Mouse (Mus musculus) liver, embryonic 11.5 days (tissue): ENCODE data around the gene Fgfr2. TPM values are rescaled to one million over a fixed set of nuclear protein-coding genes. Genes with fewer than 3 reads are reported as not detected.

Experiments used
- ATAC-seq: fragments of 200-750 bp; cut with Nextera tagmentation; replicated peaks from 2 replicates; pipeline ENCODE4 v1.8.0; 2017; ENCODE audit warnings: moderate number of reproducible peaks, mild to moderate bottlenecking, moderate TSS enrichment, moderate library complexity; ENCODE audit not compliant: low FRiP score
- DNase-seq: peaks from one replicate; pipeline ENCODE4 v3.0.0-alpha.2; 2017; ENCODE audit warnings: low spot score
- H3K27ac ChIP-seq: fragments of 300-500 bp; sonication (generic); 2 replicates; pipeline ENCODE4 v1.5.1; 2014; ENCODE audit warnings: mild to moderate bottlenecking, low read depth, low read length, control low read depth
- H3K27me3 ChIP-seq: fragments of 300-500 bp; sonication (generic); replicated peaks from 2 replicates; pipeline ENCODE4 v1.6.1; 2014; ENCODE audit warnings: low read length, mixed read lengths; ENCODE audit not compliant: control insufficient read depth, insufficient read depth
- H3K36me3 ChIP-seq: fragments of 300-500 bp; sonication (generic); 2 replicates; pipeline ENCODE4 v1.6.1; 2014; ENCODE audit warnings: mild to moderate bottlenecking, low read length, moderate library complexity, mixed read lengths; ENCODE audit not compliant: control insufficient read depth, insufficient read depth
- H3K4me1 ChIP-seq: fragments of 300-500 bp; sonication (generic); replicated peaks from 2 replicates; pipeline ENCODE4 v1.6.1; 2014; ENCODE audit warnings: low read length, mixed read lengths; ENCODE audit not compliant: control insufficient read depth, insufficient read depth
- H3K4me2 ChIP-seq: fragments of 300-500 bp; sonication (generic); 2 replicates; pipeline ENCODE4 v1.6.1; 2014; ENCODE audit warnings: mild to moderate bottlenecking, control low read depth, moderate library complexity
- H3K4me3 ChIP-seq: fragments of 300-500 bp; sonication (generic); 2 replicates; pipeline ENCODE4 v1.5.1; 2014; ENCODE audit warnings: low read depth, low read length, control low read depth
- H3K9ac ChIP-seq: fragments of 300-500 bp; sonication (generic); 2 replicates; pipeline ENCODE4 v1.6.1; 2014; ENCODE audit warnings: low read depth, low read length, control low read depth
- H3K9me3 ChIP-seq: fragments of 300-500 bp; sonication (generic); 2 replicates; pipeline ENCODE4 v1.6.1; 2016; ENCODE audit warnings: low read length, inconsistent platforms, mixed read lengths; ENCODE audit not compliant: control insufficient read depth
- WGBS: fragments of 180-500 bp; shearing (Covaris S2); extraction: QIAGEN DNeasy Blood & Tissue Kit; methylation state at CpG from one replicate; pipeline ENCODE4 v1.1.7; 2014; 5-methylcytosine and 5-hydroxymethylcytosine counted together
- polyA plus RNA-seq: library from polyadenylated mRNA; unstranded; fragments of >200 nt; fragmentation: Nextera tagmentation; extraction: Ambion mirVana; gene quantifications from 2 replicates; pipeline ENCODE4 v1.2.1, GENCODE M21; 2014

Fgfr2 gene
- polyA plus RNA-seq, 1 experiment from 2014 or later: 32.6 TPM

DNA sequence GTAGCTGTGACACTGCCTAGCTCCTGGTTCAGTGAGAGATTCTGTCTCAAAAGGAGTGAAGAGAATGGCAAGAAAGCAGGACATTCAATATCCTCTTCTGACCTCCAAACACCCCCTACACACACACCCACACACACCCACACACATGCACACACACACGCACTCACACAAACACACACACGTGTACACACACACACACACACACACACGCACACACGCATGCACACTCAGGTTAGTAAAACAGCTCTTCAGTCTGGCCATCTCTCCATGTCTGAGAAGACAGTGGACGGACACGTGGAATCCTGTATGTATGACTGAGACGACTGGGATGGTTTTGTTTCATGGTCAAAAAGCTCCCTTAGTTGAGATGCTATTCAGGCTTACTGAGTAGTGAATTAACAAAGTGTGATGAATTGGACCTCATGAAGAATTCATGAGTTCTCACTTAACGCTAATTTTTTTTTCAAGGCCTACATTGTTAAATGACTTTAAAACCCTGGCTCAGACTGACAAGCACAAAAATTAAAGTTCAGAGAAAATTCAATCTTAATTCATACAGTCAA lies 2737.3 kb downstream of the Fgfr2 start:
- ATAC-seq (no peak), DNase-seq (no peak)
- Histone ChIP-seq H3K9ac (no peak overlapping the region), H3K27me3 (no peaks in the 10 kb centered on the region), H3K27ac (no peak overlapping the region), H3K36me3 (no peaks in the 10 kb centered on the region), H3K4me3 (no peak overlapping the region), H3K4me1 (no peaks in the 10 kb centered on the region), H3K9me3 (no peaks in the 10 kb centered on the region), H3K4me2 (no peak overlapping the region)
- WGBS: 93% methylated on average over 8 of the region's 8 CpGs

DNA sequence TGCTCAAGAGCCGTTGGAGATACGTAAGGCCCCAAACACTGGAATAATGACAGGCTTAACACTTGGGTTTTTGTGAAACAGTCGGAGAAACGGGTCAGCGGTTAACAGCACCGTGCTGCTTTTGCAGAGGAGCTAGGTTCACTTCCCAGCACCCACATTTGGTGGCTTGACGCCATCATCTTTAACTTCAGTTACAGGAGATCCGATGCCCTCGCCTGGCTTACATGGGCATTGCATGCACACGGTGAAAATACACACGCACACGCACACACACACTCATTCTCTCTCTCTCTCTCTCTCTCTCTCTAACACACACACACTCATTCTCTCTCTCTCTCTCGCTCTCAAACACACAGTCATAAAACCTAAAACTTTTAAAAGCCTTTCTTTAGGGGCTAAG lies 2741.0 kb downstream of the Fgfr2 start:
- H3K27me3 ChIP-seq: no peaks in the 10 kb centered on the region
- no peak overlapping the region for H3K27ac ChIP-seq
- H3K9ac ChIP-seq: no peak overlapping the region
- WGBS: 94% methylated on average over 13 of the region's 13 CpGs
- no peaks in the 10 kb centered on the region for H3K36me3 ChIP-seq
- H3K4me1 ChIP-seq: no peaks in the 10 kb centered on the region
- H3K9me3 ChIP-seq: no peaks in the 10 kb centered on the region
- DNase-seq (no peak), ATAC-seq (no peak)
- H3K4me3 ChIP-seq: no peak overlapping the region
- H3K4me2 ChIP-seq: no peak overlapping the region

DNA sequence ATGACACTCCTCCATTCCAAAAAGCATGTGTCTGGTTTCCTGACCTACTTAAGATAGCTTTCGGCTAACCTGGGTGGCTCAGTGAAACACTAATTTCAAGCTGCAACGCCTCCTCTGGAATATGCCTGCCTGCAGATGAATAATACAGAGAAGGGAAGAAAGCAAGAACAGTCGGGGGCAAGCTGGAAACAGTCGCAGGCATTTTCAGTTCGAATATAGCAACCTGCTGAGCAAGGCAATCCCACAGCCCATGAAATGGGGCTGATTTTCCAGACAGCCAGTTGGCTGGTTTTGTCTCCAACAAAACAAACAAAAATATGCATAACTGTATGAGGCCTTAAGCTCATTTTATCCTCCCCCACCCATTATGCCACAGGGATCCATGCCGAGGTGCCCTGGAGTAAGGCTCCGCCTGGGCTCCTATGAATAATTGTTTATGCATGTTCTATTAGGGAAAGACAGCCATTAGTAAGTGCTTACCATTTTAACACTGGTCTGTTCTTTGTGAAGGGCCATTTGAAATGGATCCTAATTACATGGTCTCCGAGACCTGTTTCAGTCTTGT lies 2741.7 kb downstream of the Fgfr2 start:
- Histone ChIP-seq H3K27ac (no peak overlapping the region), H3K4me2 (no peak overlapping the region), H3K9ac (no peak overlapping the region), H3K36me3 (no peaks in the 10 kb centered on the region), H3K27me3 (no peaks in the 10 kb centered on the region), H3K4me3 (no peak overlapping the region), H3K9me3 (no peaks in the 10 kb centered on the region), H3K4me1 (no peaks in the 10 kb centered on the region)
- ATAC-seq: no peak
- no peak for DNase-seq
- WGBS: 90% methylated on average over 8 of the region's 8 CpGs

DNA sequence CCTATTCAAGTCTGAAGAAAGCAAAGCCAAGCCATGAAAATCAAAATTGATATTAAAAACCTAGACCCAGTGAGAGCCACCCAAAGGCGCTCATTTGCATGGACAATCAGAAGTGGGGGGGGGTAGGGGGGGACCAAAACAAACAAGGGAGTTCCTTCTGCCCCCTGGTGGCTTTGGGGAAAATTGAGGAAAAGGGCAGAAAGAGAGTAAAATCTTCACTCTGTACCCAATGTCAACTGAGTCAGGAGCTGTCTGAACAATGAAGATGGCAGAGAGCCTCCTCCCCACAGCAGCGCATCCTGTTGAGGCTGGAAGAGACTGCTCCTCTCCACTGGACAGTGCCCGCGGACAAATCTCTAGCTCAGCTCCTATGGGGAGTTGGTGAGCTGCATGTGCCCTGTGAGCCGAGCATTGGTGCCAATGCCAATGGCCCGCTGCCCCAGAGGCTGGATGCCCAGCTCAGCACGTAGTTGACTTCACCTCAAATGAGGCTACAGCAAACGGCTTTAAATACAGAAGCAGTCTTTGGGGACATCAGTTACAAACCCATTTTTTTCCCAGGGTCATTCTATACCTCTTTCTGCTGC lies 2742.3 kb downstream of the Fgfr2 start:
- ATAC-seq (no peak), DNase-seq (no peak)
- H3K27me3 ChIP-seq: no peaks in the 10 kb centered on the region
- no peak overlapping the region for H3K4me2 ChIP-seq
- 87% methylated on average over 8 of the region's 8 CpGs for WGBS
- H3K9ac ChIP-seq: no peak overlapping the region
- H3K4me3 ChIP-seq: no peak overlapping the region
- no peaks in the 10 kb centered on the region for H3K9me3 ChIP-seq
- H3K36me3 ChIP-seq: no peaks in the 10 kb centered on the region
- no peaks in the 10 kb centered on the region for H3K4me1 ChIP-seq
- H3K27ac ChIP-seq: no peak overlapping the region

DNA sequence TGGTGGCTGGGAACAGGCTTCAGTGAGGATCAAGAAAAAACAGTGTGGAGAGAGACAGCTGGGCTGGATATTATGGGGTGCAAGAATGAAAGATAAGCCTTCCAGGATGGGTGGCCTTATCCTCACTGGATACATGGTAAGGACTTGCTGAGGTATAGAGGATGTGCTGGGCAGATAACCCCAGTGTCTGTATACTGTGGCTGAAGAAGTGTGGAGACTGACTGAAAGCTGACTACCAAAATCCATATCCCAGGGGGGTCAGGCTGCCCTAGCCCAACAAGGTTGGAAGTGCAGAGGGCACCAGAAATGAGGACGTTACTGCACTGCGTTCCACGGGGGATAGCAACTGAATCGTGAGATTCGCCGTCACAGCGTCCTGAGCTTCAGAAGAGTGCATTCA lies 2742.8 kb downstream of the Fgfr2 start:
- no peak overlapping the region for H3K4me2 ChIP-seq
- ATAC-seq: no peak
- no peak overlapping the region for H3K27ac ChIP-seq
- WGBS: 96% methylated on average over 7 of the region's 7 CpGs
- no peaks in the 10 kb centered on the region for H3K4me1 ChIP-seq
- no peak overlapping the region for H3K9ac ChIP-seq
- H3K36me3 ChIP-seq: no peaks in the 10 kb centered on the region
- no peaks in the 10 kb centered on the region for H3K9me3 ChIP-seq
- H3K4me3 ChIP-seq: no peak overlapping the region
- DNase-seq: no peak
- no peaks in the 10 kb centered on the region for H3K27me3 ChIP-seq

DNA sequence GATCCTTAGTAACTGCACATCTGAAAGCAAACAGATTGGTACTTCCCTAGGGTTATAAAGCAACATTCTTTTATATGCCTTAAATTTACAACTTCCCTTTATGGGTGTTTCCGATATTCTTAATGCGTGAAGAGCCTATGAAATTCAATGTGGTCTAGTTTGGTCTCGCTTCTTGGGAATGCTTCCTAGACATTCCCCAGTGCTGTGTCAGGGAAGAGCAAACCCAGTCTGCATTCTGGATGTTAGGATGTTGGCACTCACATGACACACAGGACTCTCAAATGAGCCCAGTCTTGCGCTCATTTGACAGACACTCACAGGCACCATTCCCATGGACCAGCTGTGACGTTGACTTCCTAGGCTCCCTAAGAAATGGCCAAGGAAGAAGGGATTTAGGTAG lies 2743.3 kb downstream of the Fgfr2 start:
- 94% methylated on average over 5 of the region's 5 CpGs for WGBS
- no peak for ATAC-seq

DNA sequence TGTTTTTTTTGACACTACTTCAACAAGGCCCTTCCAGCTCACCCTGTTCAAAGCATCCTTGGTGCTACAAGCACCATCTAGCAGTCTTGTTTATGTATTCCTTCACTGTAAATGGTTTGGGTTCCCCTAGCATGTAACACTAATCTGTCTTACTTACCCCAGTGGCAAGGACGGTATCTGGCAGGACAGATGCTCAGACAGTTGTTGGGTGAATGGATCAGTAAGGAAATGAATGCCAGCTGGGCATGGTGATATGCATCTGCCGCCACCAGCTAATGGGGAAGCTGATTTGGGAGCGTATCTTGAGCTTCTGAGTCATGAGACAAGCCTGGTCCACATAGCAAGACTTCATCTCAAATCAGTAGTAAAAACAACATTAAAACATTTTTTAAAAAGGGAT lies 2744.8 kb downstream of the Fgfr2 start:
- Histone ChIP-seq H3K9ac (no peak overlapping the region), H3K4me2 (no peak overlapping the region), H3K9me3 (no peaks in the 10 kb centered on the region), H3K27ac (no peak overlapping the region), H3K4me3 (no peak overlapping the region), H3K4me1 (no peaks in the 10 kb centered on the region), H3K36me3 (no peaks in the 10 kb centered on the region), H3K27me3 (no peaks in the 10 kb centered on the region)
- DNase-seq (no peak), ATAC-seq (no peak)
- 54% methylated on average over 3 of the region's 3 CpGs for WGBS

More for the DNA sequence above, 2743.3 kb downstream of the Fgfr2 start:
- H3K4me3 ChIP-seq: no peak overlapping the region
- no peak overlapping the region for H3K27ac ChIP-seq
- H3K9ac ChIP-seq: no peak overlapping the region
- H3K4me1 ChIP-seq: no peaks in the 10 kb centered on the region
- DNase-seq: no peak
- H3K9me3 ChIP-seq: no peaks in the 10 kb centered on the region
- H3K4me2 ChIP-seq: no peak overlapping the region
- no peaks in the 10 kb centered on the region for H3K36me3 ChIP-seq
- H3K27me3 ChIP-seq: no peaks in the 10 kb centered on the region

DNA sequence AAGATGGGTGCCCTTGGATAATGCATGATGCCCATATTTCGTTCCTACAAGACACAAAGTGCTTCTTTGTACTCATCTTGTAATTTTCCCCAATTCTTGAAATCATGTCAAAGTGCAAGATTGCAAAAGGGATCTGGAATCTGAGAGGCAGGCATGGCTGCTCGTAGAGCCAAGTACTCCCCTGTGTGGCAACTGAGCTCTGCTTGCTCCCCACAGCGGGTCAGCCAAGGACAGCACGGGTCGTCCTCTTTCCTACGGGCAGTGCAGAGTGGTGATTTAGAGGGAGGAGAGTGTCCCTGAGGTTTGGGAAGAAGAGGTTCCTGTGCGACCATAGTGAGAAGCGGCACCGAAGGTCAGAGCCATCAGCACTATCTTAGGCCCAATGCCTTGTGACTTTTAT lies 2748.8 kb downstream of the Fgfr2 start:
- 83% methylated on average over 9 of the region's 9 CpGs for WGBS
- no peak for DNase-seq
- H3K9ac ChIP-seq: no peak overlapping the region

More for the DNA sequence above, 2748.8 kb downstream of the Fgfr2 start:
- H3K4me3 ChIP-seq: no peak overlapping the region
- H3K9me3 ChIP-seq: no peaks in the 10 kb centered on the region
- H3K27me3 ChIP-seq: no peaks in the 10 kb centered on the region
- no peak overlapping the region for H3K27ac ChIP-seq
- no peak overlapping the region for H3K4me2 ChIP-seq
- no peaks in the 10 kb centered on the region for H3K36me3 ChIP-seq
- no peak for ATAC-seq
- H3K4me1 ChIP-seq: no peaks in the 10 kb centered on the region
